Mouse (Mus musculus): ENCODE results near the gene Umodl1.

The Umodl1 gene

DNA sequence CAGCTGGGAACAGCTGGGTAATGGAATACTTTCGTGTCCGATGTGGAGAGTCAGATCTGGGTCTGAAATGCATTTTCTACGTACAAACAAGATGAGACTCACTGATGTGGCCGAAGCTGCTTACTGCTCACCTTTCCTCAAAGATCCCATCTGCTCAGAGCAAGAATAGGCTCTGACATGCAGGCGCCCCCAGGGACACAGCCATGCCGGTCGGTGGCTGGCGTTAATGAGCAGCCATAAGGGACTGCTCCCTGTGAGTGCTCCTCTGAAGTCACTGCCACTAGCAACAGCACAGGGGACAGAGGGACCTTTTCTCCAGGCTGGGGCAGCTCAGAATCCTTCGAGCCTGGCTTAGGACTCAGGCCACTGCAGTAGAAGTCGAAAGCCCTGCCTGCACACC, at the start of gene Umodl1:
Gene Umodl1, plus strand, starts transcription at position 301 of the 400 bp plus-strand sequence.
- no peak for DNase-seq (ENCODE audit: inconsistent age in 2 of 2, low spot score in 1 of 2)

GRCm38 (mm10) chr17:30907577-30907976, 46.9 kb upstream of the Umodl1 start:
- DNase-seq (ENCODE audit: inconsistent age in 2 of 2, low spot score in 1 of 2) = no peak

DNA sequence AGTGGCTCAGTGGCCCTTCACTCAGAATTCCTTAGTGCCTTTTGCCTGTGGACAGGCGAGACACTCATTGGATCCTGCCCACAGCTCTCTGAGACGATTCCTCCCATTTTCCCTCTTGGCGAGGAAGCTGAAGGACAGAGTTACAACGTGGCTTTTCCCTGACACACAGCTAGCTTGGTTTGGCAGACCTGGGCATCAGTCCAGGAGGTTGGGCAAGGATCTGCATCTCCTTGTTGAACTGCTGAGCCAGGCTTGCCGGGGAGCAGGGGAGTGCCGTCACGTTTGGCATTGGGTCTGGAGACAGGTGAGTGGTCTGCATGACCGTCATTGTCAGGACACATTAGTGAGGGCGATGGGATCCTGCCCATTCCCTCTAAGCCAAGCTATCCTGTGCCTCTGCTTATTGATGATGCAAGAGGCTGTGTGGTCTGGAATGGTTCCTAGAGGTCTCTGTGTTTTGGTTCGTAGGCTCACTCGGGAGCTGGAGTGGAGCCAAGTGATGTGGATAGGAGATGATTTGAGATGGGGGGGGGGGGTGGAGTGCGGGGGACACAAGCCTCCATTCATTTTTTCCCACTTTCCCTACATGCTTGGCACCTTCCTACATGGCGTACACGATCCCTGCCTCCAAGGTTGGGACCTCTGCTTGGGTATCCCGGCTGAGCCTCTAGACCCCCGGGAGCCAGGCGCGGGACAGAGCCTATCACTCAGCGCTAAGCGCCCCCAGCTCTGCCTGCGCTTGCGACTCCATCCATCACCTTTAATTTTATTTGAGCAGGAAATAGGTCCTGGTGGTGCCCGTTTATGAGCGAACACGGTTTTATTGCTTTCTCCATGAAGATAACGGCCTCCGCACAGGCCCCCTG, 43.3 kb upstream of the Umodl1 start:
- DNase-seq (ENCODE audit: inconsistent age in 2 of 2, low spot score in 1 of 2) = peak; percentile 24 to 83

DNA sequence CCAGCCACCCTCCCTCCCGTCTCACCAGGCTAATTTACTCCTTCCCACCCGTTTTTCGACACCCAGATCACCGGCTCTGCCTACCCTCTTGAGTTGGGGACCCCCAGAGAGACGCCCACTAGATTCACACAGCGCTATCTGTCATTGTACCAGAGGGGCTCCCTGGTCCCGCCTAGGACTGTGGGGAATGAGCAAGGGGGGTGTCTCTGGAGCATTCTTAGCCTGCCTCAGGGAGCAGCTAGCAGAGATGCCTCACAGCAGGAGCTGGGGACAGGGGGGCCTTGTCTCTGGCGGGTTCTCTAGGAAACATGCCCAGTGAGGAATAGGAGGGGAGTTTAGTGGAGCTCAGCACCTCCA, 42.7 kb upstream of the Umodl1 start:
- peak in 1 of 2 experiments; percentile 26 for DNase-seq (ENCODE audit: inconsistent age in 2 of 2, low spot score in 1 of 2)

- DNase-seq (ENCODE audit: inconsistent age in 2 of 2, low spot score in 1 of 2) = no peak
Observed at GRCm38 (mm10) chr17:30912536-30912935, 41.9 kb upstream of the Umodl1 start.

GRCm38 (mm10) chr17:30914264-30914663, 40.2 kb upstream of the Umodl1 start:
- no peak for DNase-seq (ENCODE audit: inconsistent age in 2 of 2, low spot score in 1 of 2)

- DNase-seq (ENCODE audit: inconsistent age in 2 of 2, low spot score in 1 of 2) = no peak
Observed at GRCm38 (mm10) chr17:30923566-30923965, 30.9 kb upstream of the Umodl1 start.

- no peak for DNase-seq (ENCODE audit: inconsistent age in 2 of 2, low spot score in 1 of 2)
Observed at GRCm38 (mm10) chr17:30930827-30931226, 23.6 kb upstream of the Umodl1 start.

- no peak for DNase-seq (ENCODE audit: inconsistent age in 2 of 2, low spot score in 1 of 2)
Observed at GRCm38 (mm10) chr17:30932836-30933235, 21.6 kb upstream of the Umodl1 start.

DNA sequence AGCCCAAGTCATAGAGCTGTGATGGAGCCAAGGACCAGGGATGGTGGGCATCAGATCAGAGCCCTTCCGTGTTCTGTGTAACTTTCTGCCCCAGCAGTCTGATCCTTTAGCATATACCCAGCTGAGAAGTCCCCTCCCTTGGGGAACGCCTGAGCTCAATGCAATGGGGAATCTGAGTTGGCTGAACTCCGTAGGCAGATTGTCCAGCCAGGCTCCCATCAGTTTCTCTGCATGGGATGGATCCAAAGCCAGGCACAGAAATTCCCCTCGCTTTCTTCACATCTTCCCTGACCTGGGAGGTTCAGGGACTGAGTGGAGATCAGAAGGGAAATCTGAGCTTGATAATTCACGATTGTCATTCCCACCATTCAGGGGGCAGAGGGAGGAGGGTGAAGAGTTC, 19.1 kb upstream of the Umodl1 start:
- no peak for DNase-seq (ENCODE audit: inconsistent age in 2 of 2, low spot score in 1 of 2)

DNA sequence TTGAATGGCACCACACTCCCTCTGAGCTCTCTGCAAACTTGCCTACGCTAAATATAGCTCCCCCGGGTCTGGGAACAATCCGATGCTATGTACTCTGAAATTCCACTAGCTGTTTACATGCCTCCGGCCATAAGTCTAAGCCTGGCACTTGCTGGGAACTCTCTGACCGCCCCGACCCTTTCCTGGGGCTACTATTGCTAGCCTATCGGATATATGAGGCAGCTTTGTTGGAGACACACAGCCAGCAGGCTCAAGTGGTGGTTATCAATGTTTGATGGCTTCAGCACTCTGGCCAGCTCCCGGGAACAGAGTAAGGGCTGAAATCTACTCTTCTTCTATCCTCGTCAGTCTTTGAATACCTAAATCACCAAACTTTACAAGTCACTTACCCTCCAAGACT, 15.9 kb upstream of the Umodl1 start:
- DNase-seq (ENCODE audit: inconsistent age in 2 of 2, low spot score in 1 of 2) = peak in 1 of 2 experiments; percentile 35

- peak in 1 of 2 experiments; percentile 30 for DNase-seq (ENCODE audit: inconsistent age in 2 of 2, low spot score in 1 of 2)
Observed at GRCm38 (mm10) chr17:30948382-30948781, 6.1 kb upstream of the Umodl1 start.

DNA sequence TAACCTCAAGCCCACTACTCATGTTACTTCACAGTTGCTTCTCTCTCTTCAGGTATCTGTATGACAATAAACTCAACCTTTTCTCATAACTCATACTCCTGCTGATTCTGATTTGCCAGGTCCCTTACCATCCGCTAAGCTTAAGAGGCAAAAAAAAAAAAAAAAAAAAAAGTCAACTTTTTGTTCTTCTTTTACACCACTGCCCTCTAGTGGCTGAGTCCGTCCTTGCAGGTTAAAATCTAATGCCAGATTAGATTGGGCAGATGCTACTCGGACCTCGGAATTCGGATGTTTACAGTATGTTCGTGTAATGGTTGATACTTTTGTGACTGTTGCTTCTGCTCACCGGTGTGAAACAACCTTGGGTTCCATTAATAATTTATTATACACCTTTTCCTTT, 3.7 kb upstream of the Umodl1 start:
- peak; percentile 33 to 84 for DNase-seq (ENCODE audit: inconsistent age in 2 of 2, low spot score in 1 of 2)

DNA sequence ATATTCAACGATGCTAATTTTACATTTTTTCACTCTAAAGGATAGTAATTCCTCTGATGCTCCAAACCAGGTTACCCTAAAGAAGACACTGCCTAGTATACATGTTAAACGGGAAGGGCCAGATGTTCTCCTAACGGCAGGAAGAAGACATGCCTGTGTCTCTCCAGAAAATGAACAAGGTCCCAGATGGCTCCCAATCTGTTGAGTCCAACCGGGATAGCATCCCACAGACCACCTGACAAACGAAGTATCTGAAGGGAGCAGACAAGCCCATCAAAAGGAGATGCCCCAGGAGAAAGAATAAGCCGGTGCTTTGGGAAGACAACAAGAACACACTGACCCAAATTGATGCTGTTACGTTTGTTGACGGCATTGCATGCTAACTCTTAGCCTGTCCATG, 2.8 kb upstream of the Umodl1 start:
- no peak for DNase-seq (ENCODE audit: inconsistent age in 2 of 2, low spot score in 1 of 2)

- no peak for DNase-seq (ENCODE audit: inconsistent age in 2 of 2, low spot score in 1 of 2)
Observed at GRCm38 (mm10) chr17:30961936-30962592, 7.6 kb downstream of the Umodl1 start.

DNA sequence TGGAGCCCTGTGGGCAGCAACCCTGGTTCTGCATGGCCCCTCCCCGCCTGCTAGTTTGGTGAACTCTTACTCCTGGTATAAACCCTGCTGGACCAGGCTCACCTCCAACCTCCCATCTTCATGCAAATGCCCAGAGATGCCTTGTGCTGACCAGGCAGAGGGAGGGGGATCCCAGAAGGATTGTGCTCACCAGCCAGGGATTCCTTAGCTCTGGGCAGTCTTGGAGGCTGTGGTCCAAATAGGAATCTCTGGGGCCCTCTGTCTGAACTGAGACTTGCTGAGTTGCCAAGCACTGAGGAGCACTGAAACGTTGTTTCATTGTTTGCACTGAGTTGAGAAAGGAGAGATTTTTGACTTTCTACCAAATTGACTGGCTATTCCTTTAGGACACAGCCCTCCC, 8.4 kb downstream of the Umodl1 start:
- no peak for DNase-seq (ENCODE audit: inconsistent age in 2 of 2, low spot score in 1 of 2)

- no peak for DNase-seq (ENCODE audit: inconsistent age in 2 of 2, low spot score in 1 of 2)
Observed at GRCm38 (mm10) chr17:30969983-30970382, 15.5 kb downstream of the Umodl1 start.

- DNase-seq (ENCODE audit: inconsistent age in 2 of 2, low spot score in 1 of 2) = no peak
Observed at GRCm38 (mm10) chr17:30971877-30972276, 17.4 kb downstream of the Umodl1 start.

- no peak for DNase-seq (ENCODE audit: inconsistent age in 2 of 2, low spot score in 1 of 2)
Observed at GRCm38 (mm10) chr17:30973332-30973731, 18.9 kb downstream of the Umodl1 start.

DNA sequence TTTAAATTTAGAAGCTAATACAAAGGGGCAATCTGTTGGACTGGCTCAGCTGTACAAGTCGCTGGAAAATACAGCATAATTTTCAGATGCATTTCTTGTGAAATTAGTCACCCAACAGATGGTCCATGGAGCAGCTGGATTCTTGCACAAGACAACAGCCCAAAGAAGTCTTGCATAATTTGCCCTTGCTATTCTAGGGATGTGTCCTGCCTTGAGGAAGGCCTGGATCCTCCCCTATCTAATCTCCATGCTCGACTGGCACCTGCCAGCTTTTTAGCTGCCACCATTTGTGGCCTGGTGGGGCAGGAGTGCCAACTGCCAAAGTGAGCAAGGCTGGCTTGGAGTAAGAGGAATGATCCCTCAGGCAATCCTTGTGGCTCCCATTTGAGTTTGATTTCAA, 22.9 kb downstream of the Umodl1 start:
- DNase-seq (ENCODE audit: inconsistent age in 2 of 2, low spot score in 1 of 2) = peak in 1 of 2 experiments; percentile 31

DNA sequence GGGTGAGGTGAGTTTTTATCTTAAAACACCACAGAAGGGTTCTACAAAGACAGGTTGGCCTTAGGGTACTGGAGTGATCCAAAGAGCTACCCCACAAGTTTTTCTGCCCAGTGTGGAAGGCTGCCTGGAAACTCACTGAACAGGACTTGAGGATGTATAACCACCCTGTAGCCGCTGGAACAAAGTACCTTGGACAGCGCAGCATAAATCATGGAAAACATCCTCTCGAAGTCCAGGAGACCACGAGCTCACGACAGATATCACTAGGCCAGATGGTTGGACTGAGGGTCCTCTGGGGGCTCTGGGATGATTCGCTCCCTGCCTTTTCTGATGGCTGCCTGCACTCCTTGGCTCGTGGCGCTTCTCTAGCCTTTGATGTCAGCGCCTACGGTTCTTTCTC, 24.1 kb downstream of the Umodl1 start:
- DNase-seq (ENCODE audit: inconsistent age in 2 of 2, low spot score in 1 of 2) = no peak

DNA sequence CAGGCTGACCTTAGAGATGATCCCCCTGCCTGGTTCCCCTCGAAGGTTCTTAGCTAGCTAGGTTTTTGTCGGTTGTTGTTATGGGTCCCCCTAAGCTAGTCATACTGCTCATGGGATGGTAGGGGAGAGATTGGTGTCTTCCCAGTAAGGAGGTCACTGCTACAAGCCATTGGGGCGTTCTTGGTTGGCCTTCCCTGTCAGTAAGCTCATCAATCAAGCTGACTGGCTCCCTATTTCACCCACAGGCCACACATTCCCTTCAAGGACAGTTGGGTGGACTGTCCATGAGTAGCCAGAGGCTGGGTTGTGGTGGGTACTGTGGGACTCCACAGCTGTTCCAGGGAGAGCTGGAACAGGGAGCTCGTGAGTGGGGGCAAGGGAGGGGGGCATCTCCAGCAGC, 29.1 kb downstream of the Umodl1 start:
- peak; percentile 9 to 64 for DNase-seq (ENCODE audit: inconsistent age in 2 of 2, low spot score in 1 of 2)
